24 mouse cellular contexts compared by ENCODE assay signal in the genomic region with DNA sequence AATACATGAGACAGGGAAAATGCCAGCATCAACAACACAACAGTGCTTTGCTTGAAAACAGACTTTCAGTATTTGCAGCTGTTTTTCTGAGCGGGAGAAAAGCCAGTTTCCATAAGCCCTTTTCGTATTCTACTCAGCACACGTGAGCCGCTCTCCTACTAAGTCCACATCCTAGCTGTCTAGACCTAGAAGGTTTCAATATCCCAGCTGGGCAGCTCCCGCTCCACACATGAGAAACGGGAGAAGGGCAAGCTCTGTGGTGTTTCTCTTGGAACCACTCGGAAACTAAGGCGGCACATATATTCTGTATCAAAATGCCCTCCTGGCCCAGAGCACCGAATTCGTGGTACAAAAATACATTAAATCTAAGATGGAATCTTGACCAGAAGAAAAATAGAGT.
A peak's percentile ranks its signal among the peaks of the same experiment; 100 is the strongest.
DNase-seq lines count a peak whose midpoint lies in the region; ATAC-seq and TF ChIP-seq lines count a peak whose summit lies in the region.
"Had no signal": no experiment of that assay in that cellular context is flagged by ENCODE, and none has a peak within 500 bp of the region (broad histone marks: within the 10 kb centered on the region; RNA-seq: fewer than 3 reads in every experiment).

No protein-coding gene starts in this region.

- no peak overlapping the region for H3K9ac ChIP-seq in forebrain, postnatal 0 days
- H3K9ac ChIP-seq in forebrain, embryonic 11.5 days (ENCODE audit: low read length): no peak overlapping the region
- H3K9ac ChIP-seq in limb, embryonic 14.5 days (ENCODE audit: low read depth, low read length, severe bottlenecking): no peak overlapping the region
- no peak overlapping the region for H3K9ac ChIP-seq in limb, embryonic 15.5 days
- H3K9ac ChIP-seq: hindbrain, embryonic 12.5 days; hindbrain, embryonic 15.5 days had no signal

- H3K4me3 ChIP-seq in forebrain, postnatal 0 days (ENCODE audit: low read depth, low read length): no peak overlapping the region
- H3K4me3 ChIP-seq in forebrain, embryonic 11.5 days (ENCODE audit: low read depth, low read length): no peak overlapping the region
- no peak overlapping the region for H3K4me3 ChIP-seq in limb, embryonic 14.5 days (replicated peaks; ENCODE audit: low read length)
- H3K4me3 ChIP-seq in limb, embryonic 10.5 days: no peak overlapping the region
- no peak overlapping the region for H3K4me3 ChIP-seq in limb, embryonic 15.5 days
- H3K4me3 ChIP-seq: erythroblast, embryonic 14.5 days; forebrain, embryonic 10.5 days; hindbrain, embryonic 12.5 days; hindbrain, embryonic 15.5 days had no signal

- H3K9me3 ChIP-seq in forebrain, postnatal 0 days (ENCODE audit: low read length): no peaks in the 10 kb centered on the region
- H3K9me3 ChIP-seq in forebrain, embryonic 11.5 days (ENCODE audit: control insufficient read depth, low read length): no peaks in the 10 kb centered on the region
- H3K9me3 ChIP-seq in limb, embryonic 14.5 days (ENCODE audit: control insufficient read depth, low read length): no peaks in the 10 kb centered on the region
- H3K9me3 ChIP-seq in limb, embryonic 10.5 days (replicated peaks): no peaks in the 10 kb centered on the region
- no peaks in the 10 kb centered on the region for H3K9me3 ChIP-seq in limb, embryonic 15.5 days
- H3K9me3 ChIP-seq: forebrain, embryonic 10.5 days; G1E; hindbrain, embryonic 12.5 days; hindbrain, embryonic 15.5 days had no signal

- H3K4me1 ChIP-seq in forebrain, postnatal 0 days (ENCODE audit: insufficient read depth): no peaks in the 10 kb centered on the region
- H3K4me1 ChIP-seq in forebrain, embryonic 11.5 days (replicated peaks; ENCODE audit: control insufficient read depth, insufficient read depth, low read length): no peaks in the 10 kb centered on the region
- no peaks in the 10 kb centered on the region for H3K4me1 ChIP-seq in limb, embryonic 14.5 days (ENCODE audit: control insufficient read depth, insufficient read depth, low read length)
- H3K4me1 ChIP-seq in limb, embryonic 10.5 days: no peaks in the 10 kb centered on the region
- no peaks in the 10 kb centered on the region for H3K4me1 ChIP-seq in limb, embryonic 15.5 days
- H3K4me1 ChIP-seq: forebrain, embryonic 10.5 days; hindbrain, embryonic 12.5 days; hindbrain, embryonic 15.5 days had no signal

- no peak for TF ChIP-seq POLR2A in limb, embryonic 14.5 days (IDR thresholded peaks at IDR 0.05; ENCODE audit: borderline replicate concordance, extremely low read depth, insufficient read depth, insufficient read length)

- no peaks in the 10 kb centered on the region for H3K36me3 ChIP-seq in forebrain, postnatal 0 days (ENCODE audit: insufficient read depth)
- no peaks in the 10 kb centered on the region for H3K36me3 ChIP-seq in forebrain, embryonic 11.5 days (ENCODE audit: control insufficient read depth, insufficient read depth, low read length)
- 0 out of 2 replicates have a peak, but pooled peaks cover 4% of the 10 kb centered on the region for H3K36me3 ChIP-seq in limb, embryonic 14.5 days (ENCODE audit: control insufficient read depth, insufficient read depth, low read length)
- H3K36me3 ChIP-seq in limb, embryonic 10.5 days: peaks cover 14% of the 10 kb centered on the region; the same call in 1 of the 2 replicates
- H3K36me3 ChIP-seq in limb, embryonic 15.5 days: 0 out of 2 replicates have a peak, but pooled peaks cover 11% of the 10 kb centered on the region
- H3K36me3 ChIP-seq: forebrain, embryonic 10.5 days; G1E; hindbrain, embryonic 12.5 days; hindbrain, embryonic 15.5 days had no signal

- no peak for TF ChIP-seq CTCF in forebrain, postnatal 0 days (IDR thresholded peaks at IDR 0.05; ENCODE audit: low read depth)

- H3K4me2 ChIP-seq in forebrain, postnatal 0 days (ENCODE audit: low read depth): no peak overlapping the region
- no peak overlapping the region for H3K4me2 ChIP-seq in forebrain, embryonic 11.5 days (ENCODE audit: low read depth, low read length, severe bottlenecking)
- no peak overlapping the region for H3K4me2 ChIP-seq in limb, embryonic 14.5 days (replicated peaks; ENCODE audit: low read depth, low read length, severe bottlenecking)
- no peak overlapping the region for H3K4me2 ChIP-seq in limb, embryonic 15.5 days
- H3K4me2 ChIP-seq: heart, embryonic 11.5 days; hindbrain, embryonic 12.5 days; hindbrain, embryonic 15.5 days had no signal

- WGBS in forebrain, postnatal 0 days: 91% methylated on average over 10 of the region's 10 CpGs
- 95% methylated on average over 10 of the region's 10 CpGs for WGBS in forebrain, embryonic 11.5 days
- 88% methylated on average over 10 of the region's 10 CpGs for WGBS in limb, embryonic 14.5 days
- WGBS in limb, embryonic 10.5 days: 91% methylated on average over 10 of the region's 10 CpGs
- WGBS in limb, embryonic 15.5 days: 72% methylated on average over 10 of the region's 10 CpGs

- DNase-seq in forebrain, postnatal 0 days: no peak
- no peak for DNase-seq in forebrain, embryonic 11.5 days (ENCODE audit: low spot score)
- DNase-seq in limb, embryonic 14.5 days (ENCODE audit: low spot score): no peak
- DNase-seq in limb, embryonic 10.5 days (ENCODE audit: low spot score): no peak
- DNase-seq: adrenal gland, postnatal 10 days; adrenal gland, postnatal 36 days; B cell, adult 2 months; cerebellum, adult 18-20 months; cerebellum, adult 9-10 months; cerebellum, postnatal 14 days; gastrocnemius, postnatal 10 days; heart, adult 11 months had no signal

- no peak overlapping the region for H3K27ac ChIP-seq in forebrain, postnatal 0 days (ENCODE audit: low read depth, low read length)
- H3K27ac ChIP-seq in forebrain, embryonic 11.5 days (ENCODE audit: low read depth, low read length): no peak overlapping the region
- no peak overlapping the region for H3K27ac ChIP-seq in limb, embryonic 14.5 days (replicated peaks; ENCODE audit: low read depth, low read length)
- no peak overlapping the region for H3K27ac ChIP-seq in limb, embryonic 10.5 days
- 0 out of 2 replicates have a peak overlapping the region, but pooled peaks have one; percentile 9 for H3K27ac ChIP-seq in limb, embryonic 15.5 days
- H3K27ac ChIP-seq: forebrain, embryonic 10.5 days; hindbrain, embryonic 12.5 days; hindbrain, embryonic 15.5 days had no signal

- no peaks in the 10 kb centered on the region for H3K27me3 ChIP-seq in forebrain, postnatal 0 days (ENCODE audit: insufficient read depth, low read length)
- H3K27me3 ChIP-seq in forebrain, embryonic 11.5 days (ENCODE audit: control insufficient read depth, insufficient read depth, low read length): no peaks in the 10 kb centered on the region
- H3K27me3 ChIP-seq in limb, embryonic 14.5 days (ENCODE audit: control insufficient read depth, insufficient read depth, low read length): no peaks in the 10 kb centered on the region
- H3K27me3 ChIP-seq in limb, embryonic 10.5 days (ENCODE audit: low read depth, poor library complexity, severe bottlenecking): no peaks in the 10 kb centered on the region
- no peaks in the 10 kb centered on the region for H3K27me3 ChIP-seq in limb, embryonic 15.5 days
- H3K27me3 ChIP-seq: CH12.LX; hindbrain, embryonic 12.5 days; hindbrain, embryonic 15.5 days had no signal

- ATAC-seq in forebrain, postnatal 0 days: 0 out of 2 replicates have a peak, but pooled peaks have one; percentile 14
- ATAC-seq in forebrain, embryonic 11.5 days (replicated peaks; ENCODE audit: low FRiP score): no peak
- ATAC-seq in limb, embryonic 14.5 days (ENCODE audit: low FRiP score, low read depth): peak; percentile 62; the same call in 1 of the 2 replicates
- ATAC-seq in limb, embryonic 15.5 days (ENCODE audit: insufficient number of reproducible peaks, low FRiP score, low TSS enrichment, low read depth): 0 out of 2 replicates have a peak, but pooled peaks have one; percentile 24
- ATAC-seq in erythroid progenitor cell, adult 5-6 weeks (replicated peaks; ENCODE audit: low FRiP score, poor library complexity, severe bottlenecking): no peak
- ATAC-seq: forebrain, embryonic 14.5 days; intestine, postnatal 0 days; Patski had no signal

Comparison
In these comparisons a context has a peak if more than half of its experiments do, and no peak if none do; other contexts are left out.
1. ATAC-seq: peak in forebrain, postnatal 0 days (single experiment), limb, embryonic 14.5 days (single experiment) and limb, embryonic 15.5 days (single experiment); none in forebrain, embryonic 11.5 days (single experiment) and erythroid progenitor cell, adult 5-6 weeks (single experiment).